Mouse (Mus musculus) B cell, adult 2 months (primary cell): ENCODE data around the gene Gpr18.

Experiments
- DNase-seq, 2 experiments: peaks; one replicate each; pipeline ENCODE4 v3.0.0; 2022

Gene Gpr18

DNA sequence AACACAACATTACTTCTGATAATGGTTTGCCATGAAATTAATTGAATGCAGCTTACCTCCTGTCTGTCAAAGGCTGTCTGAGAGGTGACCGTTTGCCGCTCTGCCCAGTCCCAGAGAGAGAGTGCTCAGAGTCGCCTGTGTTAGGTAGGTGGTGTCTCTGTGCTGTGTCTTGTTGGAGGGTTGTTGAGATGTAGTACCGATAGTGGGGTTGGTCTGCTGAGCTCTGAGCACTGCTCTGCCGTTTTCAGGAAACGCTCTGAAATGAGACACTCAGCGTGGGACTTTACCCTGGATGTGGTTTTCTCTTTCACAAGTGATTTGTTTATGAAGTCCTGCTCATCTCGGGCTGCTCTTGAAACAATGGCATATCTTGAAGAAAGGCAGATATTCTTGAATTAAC, at the start of gene Gpr18:
TSS of gene Gpr18 (minus strand) at position 161 of the 400 bp plus-strand sequence.
- peak; percentile 73 to 80 for DNase-seq

DNA sequence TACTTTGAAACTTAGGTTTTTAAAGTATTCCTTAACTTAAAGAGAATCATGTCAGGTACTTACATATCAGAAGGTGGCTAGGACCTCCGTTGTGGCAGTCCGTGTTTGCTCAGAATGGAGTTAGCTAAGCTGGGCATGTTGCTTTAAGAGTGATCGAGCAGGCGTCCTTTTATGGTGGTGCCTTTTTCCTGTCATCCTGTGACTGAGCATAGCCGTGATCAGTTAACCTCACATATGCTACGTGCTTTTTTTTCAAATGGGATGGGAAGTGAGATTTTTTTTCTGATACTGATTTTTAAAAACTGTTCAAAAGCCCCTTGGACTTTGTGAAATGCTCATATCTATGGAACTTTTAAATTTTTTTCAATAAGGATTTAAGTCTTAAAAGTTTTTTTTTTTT, 49.4 kb upstream of the Gpr18 start, which contains the start of gene Gpr183:
TSS of gene Gpr183 (minus strand) at position 206 of the 400 bp plus-strand sequence.
- DNase-seq = peak; percentile 62 to 66

DNA sequence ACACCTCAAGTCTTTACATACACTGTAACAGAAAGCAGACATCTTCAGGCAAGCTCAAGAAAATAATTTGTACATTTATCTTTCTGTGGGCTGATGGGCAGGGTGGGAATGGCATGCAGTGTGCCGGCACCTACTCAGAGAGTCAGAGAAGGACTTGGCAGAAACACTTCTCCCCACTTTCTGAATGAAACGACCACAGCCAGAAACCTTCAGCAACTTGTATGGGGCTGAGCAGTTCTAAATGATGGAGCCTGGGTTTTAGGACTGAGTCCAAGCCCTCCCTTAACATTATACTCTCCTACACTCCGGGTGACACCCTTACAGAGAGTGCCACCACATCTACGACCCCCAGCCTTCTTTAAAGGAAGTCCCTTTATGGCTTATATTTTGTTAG, 48.4 kb upstream of the Gpr18 start:
- DNase-seq = no peak

DNA sequence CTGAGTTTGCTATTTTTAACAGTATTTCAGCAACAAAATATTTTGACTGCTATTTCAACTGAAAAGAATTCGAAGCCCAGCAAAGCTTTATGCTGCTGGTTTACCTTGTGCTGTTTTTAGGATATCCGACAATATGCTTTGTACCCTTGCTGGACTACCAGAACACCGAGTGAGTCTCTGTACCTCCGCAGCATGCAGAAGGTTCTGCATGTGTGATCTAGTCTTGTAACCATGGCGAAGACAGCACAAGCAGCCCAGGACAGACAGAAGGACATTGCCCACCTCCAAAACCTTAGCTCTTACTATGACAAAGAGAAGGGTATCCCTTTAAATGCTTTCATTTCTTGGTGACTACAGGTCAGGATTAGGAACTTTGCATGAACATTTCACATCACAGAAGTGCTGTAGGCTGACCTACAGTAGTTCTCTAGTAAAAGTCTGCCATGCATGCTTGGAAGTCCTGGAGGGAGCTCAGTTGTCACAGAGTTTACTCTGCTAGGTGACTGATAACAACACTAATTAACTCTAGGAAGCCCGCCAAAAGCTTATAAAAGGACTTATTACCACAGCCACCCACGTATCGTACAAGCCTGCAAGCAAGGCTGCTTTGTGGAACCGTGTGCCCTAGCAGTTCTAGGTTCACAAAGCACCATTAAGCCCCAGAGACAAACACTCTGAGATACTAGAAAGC, 47.8 kb upstream of the Gpr18 start:
- DNase-seq = peak in 1 of 2 experiments; percentile 30

DNA sequence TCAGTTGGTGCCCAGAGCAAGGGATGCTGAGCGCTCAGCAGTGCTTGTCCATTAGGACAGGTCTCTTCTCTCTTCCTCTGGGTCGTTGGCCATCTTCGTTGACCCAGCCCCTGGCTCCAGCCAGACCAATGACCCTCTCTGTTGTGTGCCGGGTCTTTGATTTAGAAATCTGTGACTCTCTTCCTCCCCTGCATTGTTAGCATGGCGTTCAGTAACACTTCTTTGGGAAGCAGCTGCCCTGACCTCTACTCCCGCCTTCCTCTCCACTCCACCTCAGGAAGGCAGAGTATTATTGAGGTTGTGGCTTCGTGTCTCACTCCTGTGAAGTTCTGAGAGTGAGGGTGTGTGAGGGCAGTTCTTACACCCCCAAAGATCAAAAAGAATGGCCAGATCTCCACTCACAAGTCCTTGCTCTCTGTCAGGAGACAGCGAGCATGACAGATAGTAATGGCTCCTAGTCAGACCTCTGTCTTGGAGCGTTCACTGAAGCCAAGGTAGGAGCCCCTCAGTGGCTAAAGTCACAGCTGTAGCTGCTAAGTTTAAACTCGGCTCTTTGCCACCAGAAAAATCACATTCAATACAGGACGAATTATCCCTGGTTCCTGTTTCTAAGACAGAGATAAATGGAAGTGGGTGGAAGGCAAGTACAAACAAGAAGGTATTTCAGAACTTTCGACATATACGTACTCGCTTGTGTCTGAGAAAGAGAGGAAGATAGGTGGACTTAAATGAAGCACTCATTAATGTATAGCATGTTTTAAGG, 46.7 kb upstream of the Gpr18 start:
- DNase-seq = no peak

DNA sequence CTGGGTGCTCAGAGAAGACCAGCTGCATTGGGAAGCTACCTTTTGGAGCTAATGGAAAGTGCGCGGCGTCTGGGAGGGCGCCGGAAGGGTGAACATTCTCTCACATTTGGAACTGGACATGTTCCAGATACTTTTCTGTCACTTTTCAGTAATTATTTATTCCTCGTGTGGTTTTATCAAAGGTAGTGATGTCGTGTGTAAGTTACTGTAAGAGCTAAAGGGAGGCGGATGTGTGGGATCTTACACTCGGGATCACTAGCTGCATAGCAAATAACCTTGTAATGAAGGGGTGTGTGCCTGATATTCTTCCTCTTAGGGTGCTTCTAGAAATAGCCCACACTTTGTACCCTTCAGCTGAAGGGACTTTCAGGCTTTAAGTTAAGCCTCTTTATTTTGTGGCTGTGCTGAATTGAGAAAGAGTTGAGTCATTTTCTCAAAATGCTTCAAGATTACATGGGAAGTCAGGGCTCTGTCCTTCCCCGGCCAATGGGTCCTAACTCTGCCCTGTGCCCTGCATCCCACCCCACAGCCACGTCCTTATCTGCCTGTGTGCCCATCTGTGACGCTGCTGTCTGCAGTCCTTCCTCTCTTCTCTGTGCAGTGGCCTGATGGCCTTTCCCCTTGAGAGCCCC, 46.0 kb upstream of the Gpr18 start:
- peak in 1 of 2 experiments; percentile 28 for DNase-seq

DNA sequence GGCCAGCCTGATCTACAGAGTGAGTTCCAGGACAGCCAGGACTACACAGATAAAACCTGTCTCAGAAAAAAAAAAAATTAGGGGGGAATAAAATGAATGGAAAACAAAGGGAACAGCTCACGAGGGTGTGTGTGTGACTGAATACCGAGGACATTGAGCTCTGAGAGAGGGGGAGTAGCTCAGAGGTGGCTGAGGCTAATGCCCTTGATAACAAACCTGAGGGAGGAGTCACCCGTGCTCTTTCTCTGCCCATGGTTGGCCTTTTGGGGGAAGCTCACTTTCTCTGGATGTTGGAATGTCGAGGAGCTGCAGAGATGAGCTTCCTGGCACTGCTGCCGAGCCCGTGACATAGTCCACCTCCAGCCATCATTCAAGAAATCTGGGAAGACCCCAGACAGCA, 45.4 kb upstream of the Gpr18 start:
- peak in 1 of 2 experiments; percentile 13 for DNase-seq

DNA sequence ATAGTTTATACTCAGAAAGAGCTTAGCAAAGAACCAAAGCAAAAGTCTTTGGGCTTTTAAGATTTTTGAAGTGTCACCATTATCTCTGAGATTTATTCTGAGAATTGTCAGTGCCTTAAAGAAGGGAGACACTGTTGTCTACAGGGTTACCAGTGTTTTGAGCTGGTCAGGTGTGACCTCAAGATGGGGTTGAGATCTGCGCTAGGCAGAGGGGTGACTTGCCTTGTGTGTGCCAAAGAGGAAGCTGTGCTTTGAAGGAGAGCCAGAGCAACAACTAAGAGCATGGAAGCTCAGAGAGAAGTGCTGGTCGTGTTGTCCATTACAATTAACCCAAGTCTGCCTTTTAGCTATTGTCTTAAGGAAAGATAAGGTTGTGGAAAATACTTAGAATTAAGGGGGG, 45.0 kb upstream of the Gpr18 start:
- peak in 1 of 2 experiments; percentile 20 for DNase-seq

DNA sequence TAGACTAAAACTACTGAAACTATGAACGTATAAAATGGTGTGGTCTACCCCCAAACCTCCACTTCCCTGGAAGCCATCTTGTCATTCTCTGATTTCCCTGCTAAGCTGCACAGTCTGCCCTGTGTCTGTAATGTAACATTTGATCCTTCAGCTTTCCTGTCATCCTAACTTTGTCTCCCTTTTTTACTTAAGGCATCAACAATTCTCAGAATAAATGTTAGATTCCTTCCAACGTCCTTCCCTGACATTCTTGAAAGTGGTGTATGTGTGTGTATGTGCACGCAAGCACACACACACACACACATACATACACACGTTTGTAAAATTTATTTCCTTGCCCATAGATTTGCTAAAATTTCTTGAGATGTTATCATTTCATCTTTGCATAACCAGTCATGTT, 44.5 kb upstream of the Gpr18 start:
- no peak for DNase-seq

DNA sequence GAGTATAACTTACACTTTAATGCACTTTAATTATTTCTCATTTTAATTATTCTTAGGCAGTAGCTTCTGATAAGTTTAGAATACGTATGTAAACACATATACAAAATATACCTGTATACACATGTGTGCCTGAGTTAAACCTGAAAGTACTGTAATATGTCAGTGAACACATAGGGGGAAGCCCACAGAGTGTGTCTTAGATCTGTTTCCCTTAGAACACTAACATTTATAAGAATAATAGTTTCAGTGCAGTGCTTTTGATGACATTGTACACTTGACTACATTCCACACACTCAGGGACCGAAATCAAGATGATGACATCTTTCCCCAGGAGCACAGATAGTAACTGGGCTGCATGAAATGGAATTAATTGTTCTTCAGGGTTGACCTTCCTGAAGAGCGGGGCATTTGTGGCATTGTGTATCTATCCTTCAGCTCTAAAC, 44.0 kb upstream of the Gpr18 start:
- no peak for DNase-seq

DNA sequence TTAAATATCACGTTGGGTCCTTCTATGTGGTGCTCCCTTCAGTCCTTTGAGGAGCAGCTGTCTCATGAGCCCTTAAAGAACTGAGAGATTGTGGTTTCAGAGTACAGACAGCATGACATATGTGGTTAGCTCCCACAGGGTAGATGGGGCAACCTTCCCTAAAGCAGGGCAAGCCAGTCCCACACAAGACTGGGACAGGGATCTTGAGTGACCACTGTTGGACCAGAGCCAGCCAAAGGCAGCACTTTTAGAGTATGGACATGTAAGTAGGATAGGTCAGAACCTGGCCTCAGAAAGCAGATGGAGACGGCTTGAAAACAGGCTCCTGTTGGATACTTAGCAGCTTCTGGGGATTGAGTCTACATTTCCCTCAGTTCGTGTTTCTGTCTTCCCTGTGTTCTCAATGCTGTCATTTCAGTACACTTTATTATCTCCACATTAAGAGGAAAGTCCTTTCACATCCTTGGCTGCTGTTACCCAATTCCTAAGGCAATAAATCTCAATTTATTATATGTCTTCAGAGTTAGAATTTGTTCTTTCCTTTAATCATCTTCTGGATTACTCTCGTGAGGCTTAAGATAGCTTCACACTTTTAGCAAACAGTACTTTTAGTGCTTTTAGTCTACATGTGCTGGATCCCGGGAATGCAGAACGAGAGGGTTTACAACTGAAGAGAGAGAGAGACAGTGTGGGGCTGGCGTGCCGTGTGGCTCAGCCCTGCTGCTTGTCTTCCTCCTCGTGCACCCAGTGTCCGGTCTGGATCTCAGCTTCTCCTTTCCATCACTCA, 43.4 kb upstream of the Gpr18 start:
- peak in 1 of 2 experiments; percentile 17 for DNase-seq

DNA sequence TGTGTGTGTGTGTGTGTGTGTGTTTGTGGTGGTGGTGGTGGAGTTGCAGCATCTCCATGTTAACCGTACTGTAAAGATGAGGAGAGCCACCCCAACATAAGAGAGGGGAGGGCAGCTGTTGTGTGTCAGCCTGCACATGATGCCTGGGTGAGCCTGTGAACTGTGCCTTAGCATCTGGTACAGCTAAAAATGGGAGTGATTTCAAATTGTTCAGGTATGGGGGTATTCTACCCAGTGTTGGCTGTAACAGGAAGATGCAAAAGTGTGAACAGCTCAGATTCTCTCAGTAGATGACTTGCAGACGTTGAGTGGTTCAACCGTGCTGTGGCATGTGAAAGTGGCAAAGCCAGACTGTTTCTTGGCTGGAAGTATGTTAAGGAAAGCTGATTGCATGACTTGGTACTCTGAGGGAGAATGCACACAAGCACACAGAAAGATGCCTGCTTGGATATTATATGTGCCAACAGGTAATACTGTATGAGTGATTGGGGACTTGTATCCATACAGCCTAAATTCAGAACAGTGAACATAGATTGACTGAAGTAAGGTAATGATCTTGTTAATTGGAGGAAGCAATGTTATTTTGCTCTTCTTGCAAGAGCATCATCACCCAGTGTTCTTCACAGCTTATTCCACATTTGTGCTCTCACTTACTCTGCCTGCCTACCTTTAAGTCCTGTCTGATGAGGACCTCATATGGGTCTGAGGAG, 42.6 kb upstream of the Gpr18 start:
- DNase-seq = no peak

DNA sequence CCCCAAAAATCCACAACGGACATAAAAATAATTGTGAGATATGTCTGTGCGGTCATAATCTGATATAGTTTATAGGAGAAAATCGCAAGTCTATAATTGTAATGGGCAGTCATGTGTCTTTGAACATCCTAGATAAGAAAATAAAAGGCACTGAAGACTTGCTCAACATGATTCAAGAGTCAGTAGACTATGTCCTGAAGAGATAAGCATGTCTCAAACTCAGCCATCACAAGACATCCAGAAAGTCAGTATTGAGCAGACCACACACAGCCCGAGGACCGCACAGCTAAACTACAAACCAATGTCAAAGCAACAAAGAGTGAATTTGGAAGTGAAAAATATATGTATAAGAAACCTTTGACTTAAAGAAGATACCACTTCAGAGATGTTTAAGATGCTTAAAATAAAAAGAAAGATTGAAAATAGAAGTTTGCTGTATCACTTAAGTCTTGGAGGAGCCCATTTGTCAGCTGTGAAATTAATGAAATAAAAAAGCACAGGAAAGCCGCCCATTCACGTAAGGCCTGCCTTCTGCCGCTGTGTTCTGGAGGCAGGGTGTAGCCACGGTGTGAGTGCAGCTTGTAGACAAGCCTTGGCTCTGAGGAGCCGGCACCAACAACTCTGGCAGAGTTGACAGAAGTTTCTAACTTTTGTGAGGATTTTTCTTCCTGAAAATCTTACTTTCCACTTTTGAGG, 41.7 kb upstream of the Gpr18 start:
- DNase-seq = no peak

DNA sequence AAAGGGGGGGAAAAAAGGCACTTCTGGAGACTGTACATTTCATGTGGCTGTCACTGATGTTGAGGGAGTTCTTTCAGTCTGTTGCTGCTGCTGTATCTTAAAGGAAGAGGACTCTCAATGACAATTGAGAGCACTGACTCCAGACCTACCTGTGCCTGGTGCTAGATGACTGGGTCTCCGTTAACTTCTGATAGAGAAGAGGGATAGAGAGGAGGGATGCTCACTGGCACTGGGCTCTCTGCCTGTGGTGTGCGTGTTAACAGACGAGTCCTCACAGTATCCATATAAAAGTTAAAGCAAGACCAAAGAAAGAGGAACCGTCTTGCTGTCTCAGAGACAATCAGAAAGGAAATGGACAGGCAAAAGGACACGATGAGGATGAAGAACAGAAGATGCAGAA, 40.7 kb upstream of the Gpr18 start:
- DNase-seq = peak in 1 of 2 experiments; percentile 15

DNA sequence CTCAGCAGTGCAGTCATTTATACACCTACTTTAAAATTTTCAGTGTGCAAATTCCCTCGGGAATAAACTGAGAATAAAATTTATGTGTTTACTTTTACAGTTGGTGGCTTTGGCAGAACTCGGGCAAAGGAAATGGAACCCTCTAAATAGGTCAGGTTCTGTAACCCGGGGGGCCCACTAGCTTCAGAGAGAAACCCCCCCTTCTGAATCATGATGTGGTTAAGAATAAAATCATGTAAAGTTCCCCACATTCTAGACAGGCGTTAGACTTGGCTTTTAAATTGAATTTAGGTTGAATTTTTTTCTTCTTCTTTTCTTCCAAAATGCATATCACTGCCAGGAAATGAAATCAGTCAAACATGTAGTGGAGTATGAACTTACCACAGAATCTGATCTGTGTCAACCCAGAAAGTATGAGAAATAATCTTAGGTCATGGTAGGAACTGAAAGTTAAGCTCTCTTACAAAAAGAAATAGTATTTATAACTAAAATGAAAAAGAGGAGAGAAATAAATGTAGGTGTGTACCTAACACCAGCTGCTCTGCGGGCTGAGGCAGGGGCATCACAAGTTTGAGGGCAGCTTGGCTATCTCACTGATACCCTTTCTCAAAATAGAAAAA, 39.7 kb upstream of the Gpr18 start:
- peak in 1 of 2 experiments; percentile 26 for DNase-seq

DNA sequence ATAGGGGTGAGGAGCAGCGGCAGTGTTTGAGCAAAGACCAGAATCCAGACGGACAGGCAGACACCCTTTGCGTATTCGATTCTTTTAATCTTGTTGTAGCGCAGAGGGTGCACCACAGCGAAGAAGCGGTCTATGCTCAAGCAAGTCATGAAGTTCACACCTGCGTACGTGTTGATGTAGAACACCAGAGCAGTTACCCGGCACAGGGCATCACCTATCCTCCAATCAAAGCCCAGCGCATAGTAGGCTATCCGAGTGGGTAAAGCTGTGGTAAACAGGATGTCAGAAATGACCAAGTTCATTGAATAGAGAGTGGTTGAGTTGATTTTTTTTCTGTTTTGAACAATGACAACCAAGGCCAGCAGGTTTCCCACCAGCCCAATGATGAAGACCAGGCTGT, 39.0 kb upstream of the Gpr18 start:
- DNase-seq = no peak

DNA sequence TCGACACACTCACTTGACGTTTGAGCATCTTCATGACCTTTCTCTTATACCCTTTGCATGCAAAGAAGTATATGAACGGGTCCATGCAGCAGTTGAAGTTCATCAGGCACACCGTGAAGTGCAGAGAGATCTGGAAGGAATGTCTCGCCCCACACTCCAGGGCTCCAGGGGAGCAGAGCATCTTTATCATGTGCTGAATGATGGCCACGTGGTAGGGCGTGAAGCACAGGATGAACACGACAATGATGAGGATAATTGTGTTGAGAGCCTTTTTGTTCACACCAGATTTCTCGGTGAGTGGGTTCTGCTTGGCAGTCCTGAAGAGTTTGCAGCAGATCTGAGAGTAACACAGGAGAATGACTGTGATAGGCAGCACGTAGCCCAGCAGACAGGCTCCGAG, 38.5 kb upstream of the Gpr18 start:
- DNase-seq = no peak

DNA sequence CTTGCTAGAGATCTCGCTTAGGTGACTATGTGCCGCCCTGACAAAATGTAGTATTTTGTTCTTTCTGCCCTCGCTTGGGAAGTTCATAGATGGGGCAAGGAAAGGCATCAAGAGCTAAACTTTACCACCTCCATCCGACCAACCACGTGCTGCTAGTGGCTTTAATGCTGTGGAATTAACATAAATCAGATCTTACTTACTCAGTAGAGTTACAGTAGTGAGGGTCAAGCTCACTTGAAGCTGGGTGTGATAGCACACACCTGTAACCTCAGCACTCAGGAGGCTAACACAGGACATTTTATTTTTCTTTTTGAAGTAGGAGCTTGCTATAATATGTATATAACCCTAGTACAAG, 36.4 kb upstream of the Gpr18 start:
- DNase-seq = no peak

DNA sequence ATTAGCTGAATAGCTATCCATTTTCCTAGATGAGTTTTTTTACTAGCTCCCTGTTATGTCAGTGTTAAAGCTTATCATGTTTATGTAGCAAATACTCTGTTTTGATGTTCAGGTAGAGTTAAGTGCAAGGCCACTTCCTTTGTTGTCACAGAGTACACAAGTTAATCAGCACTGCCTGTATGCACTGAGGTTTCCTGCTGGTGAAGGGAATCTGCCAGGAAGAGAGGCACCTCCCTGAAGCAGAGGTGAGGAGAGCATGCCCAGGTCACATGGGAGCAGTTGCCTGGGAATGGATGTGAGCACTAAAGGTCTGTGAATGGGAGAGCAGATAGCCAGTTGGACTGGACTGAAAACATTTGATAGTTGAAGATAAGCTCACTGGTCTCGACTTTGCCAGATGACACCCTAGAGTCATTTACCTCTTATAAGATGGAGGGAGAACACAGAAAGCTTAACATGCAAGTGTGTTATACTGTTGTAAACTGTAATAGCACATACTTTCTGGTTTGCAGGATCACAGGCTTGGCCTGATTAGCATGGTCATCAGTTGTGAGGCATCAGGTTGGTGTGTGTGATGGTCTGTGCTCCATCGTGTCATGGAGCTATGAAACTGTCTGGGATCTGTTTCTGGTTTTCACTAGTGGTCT, 35.9 kb upstream of the Gpr18 start:
- peak in 1 of 2 experiments; percentile 2 for DNase-seq

DNA sequence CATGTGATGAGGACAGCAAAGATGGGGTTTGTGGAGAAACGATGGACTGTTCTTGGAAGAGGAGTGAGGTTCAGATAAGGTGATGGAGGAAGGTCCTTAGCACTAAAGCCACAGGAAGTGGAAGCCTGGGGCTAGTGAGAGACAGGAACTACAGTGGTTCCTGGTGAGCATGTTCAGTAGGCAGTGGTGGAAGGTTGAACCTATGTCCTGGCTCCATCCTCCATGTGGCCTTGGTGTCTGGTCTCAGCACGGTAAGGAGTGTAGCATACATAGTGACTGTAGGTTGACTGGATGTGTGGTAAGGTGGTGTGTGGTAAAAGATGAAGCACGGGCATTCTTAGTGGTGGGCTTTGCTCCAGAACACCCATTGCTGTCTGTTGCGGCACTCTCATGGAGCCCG, 34.3 kb upstream of the Gpr18 start:
- peak in 1 of 2 experiments; percentile 9 for DNase-seq

DNA sequence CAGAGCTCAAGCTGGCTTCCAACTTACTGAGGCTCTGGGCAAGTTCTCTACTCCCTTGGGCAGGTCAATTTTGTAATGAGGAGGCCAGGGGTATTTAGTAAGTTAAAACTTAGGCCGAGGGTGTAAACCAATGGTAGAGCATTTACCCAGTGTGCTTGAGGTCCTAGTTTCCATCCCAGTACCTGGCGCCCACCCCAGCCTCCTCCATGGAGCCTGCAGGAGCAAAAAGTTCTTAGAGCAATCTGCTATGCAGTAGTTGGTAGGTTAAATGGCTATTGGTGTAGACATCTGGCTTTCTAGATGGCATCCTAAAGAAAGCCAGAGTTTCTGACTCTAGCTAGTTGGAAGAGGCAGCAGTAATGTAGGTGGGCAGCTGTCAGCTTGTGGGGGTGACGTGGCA, 33.9 kb upstream of the Gpr18 start:
- DNase-seq = no peak
